Mouse (Mus musculus) forebrain, postnatal 0 days (tissue): Measurements from ENCODE around the gene Fitm1. TPM values are rescaled to one million over a fixed set of nuclear protein-coding genes. Genes with fewer than 3 reads are reported as not detected.

Experiments
- ATAC-seq: fragments of 200-750 bp; cut with Nextera tagmentation; 2 replicates; pipeline ENCODE4 v1.8.0; 2017; ENCODE audit warnings: mild to moderate bottlenecking, moderate library complexity
- DNase-seq: peaks from one replicate; pipeline ENCODE4 v3.0.0-alpha.2; 2015
- H3K27ac ChIP-seq: fragments of 300-500 bp; sonication (generic); 2 replicates; pipeline ENCODE4 v1.5.1; 2014; ENCODE audit warnings: low read depth, mild to moderate bottlenecking, antibody characterized with exemption, low read length, moderate library complexity, mixed read lengths
- H3K27me3 ChIP-seq: fragments of 300-500 bp; sonication (generic); 2 replicates; pipeline ENCODE4 v1.6.1; 2014; ENCODE audit warnings: mild to moderate bottlenecking, low read length, mixed read lengths; ENCODE audit not compliant: insufficient read depth
- H3K36me3 ChIP-seq: fragments of 300-500 bp; sonication (generic); 2 replicates; pipeline ENCODE4 v1.6.1; 2014; ENCODE audit warnings: mild to moderate bottlenecking, moderate library complexity; ENCODE audit not compliant: insufficient read depth
- H3K4me1 ChIP-seq: fragments of 300-500 bp; sonication (generic); 2 replicates; pipeline ENCODE4 v1.6.1; 2014; ENCODE audit warnings: antibody characterized with exemption; ENCODE audit not compliant: insufficient read depth
- H3K4me2 ChIP-seq: fragments of 300-500 bp; sonication (generic); 2 replicates; pipeline ENCODE4 v1.6.1; 2014; ENCODE audit warnings: low read depth, mild to moderate bottlenecking, moderate library complexity
- H3K4me3 ChIP-seq: fragments of 300-500 bp; sonication (generic); 2 replicates; pipeline ENCODE4 v1.5.1; 2014; ENCODE audit warnings: low read depth, low read length, mixed read lengths
- H3K9ac ChIP-seq: fragments of 300-500 bp; sonication (generic); 2 replicates; pipeline ENCODE4 v1.6.1; 2014; ENCODE audit warnings: mild to moderate bottlenecking
- H3K9me3 ChIP-seq: fragments of 300-500 bp; sonication (generic); 2 replicates; pipeline ENCODE4 v1.6.1; 2016; ENCODE audit warnings: low read length
- CTCF ChIP-seq: sonication (generic); IDR thresholded peaks from 2 replicates; pipeline ENCODE4 v1.5.1; 2016; ENCODE audit warnings: antibody characterized with exemption, control low read depth, low read depth
- WGBS: fragments of 180-500 bp; shearing (Covaris S2); extraction: QIAGEN DNeasy Blood & Tissue Kit; methylation state at CpG from one replicate; pipeline ENCODE4 v1.1.7; 2014; 5-methylcytosine and 5-hydroxymethylcytosine counted together
- polyA plus RNA-seq: library from polyadenylated mRNA; unstranded; fragments of >200 nt; fragmentation: Nextera tagmentation; extraction: Ambion mirVana; gene quantifications from 2 replicates; pipeline ENCODE4 v1.2.1, GENCODE M21; 2015
- total RNA-seq: library from RNA; depleted of rRNA; stranded (reverse); fragments of >200 nt; gene quantifications from 2 replicates; pipeline ENCODE4 v1.2.3, GENCODE M21; 2014

The Fitm1 gene
- total and polyA plus RNA-seq, 2 experiments from 2014 or later, result 0.22 TPM; not detected in 1

GRCm38 (mm10) chr14:55585566-55585960 is 10.1 kb downstream of the Fitm1 start:
- H3K4me3 ChIP-seq, result peak overlapping the region; percentile 48
- peak overlapping the region; percentile 68 for H3K4me2 ChIP-seq
- no peaks in the 10 kb centered on the region for H3K9me3 ChIP-seq
- H3K9ac ChIP-seq, result no peak overlapping the region
- TF ChIP-seq CTCF, result no peak
- 68% methylated on average over 6 of the region's 6 CpGs for WGBS
- peaks cover 5% of the 10 kb centered on the region; the same call in 1 of the 2 replicates for H3K4me1 ChIP-seq
- H3K27me3 ChIP-seq, result no peaks in the 10 kb centered on the region
- peaks cover 10% of the 10 kb centered on the region for H3K36me3 ChIP-seq
- no peak for DNase-seq
- no peak overlapping the region for H3K27ac ChIP-seq
- no peak for ATAC-seq

DNA sequence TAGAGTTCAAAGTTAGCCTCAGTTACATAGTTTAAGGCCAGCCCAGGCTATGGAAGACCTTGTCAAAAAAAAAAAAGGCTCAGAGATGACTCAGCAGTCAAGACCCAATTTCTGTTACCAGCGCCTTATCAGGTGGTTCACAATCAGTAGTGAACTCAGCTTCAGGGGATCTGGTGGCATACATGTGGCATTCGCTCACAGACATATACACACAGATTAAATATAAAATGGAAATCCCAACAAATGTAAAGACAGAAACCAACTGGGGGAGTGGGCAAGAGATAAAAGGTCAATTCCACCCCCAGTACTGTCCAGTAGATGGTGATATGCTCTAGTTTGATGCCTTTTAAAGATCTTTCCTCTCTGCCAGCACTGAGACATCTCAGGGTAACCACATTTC is 10.7 kb downstream of the Fitm1 start:
- H3K9me3 ChIP-seq, result no peaks in the 10 kb centered on the region
- DNase-seq, result no peak
- WGBS, result 96% methylated on average over 2 of the region's 2 CpGs
- no peak overlapping the region for H3K9ac ChIP-seq
- H3K27me3 ChIP-seq, result no peaks in the 10 kb centered on the region
- H3K4me1 ChIP-seq, result peaks cover 5% of the 10 kb centered on the region; the same call in 1 of the 2 replicates
- H3K36me3 ChIP-seq, result peaks cover 7% of the 10 kb centered on the region
- H3K27ac ChIP-seq, result no peak overlapping the region
- no peak for ATAC-seq
- no peak for TF ChIP-seq CTCF
- H3K4me3 ChIP-seq, result no peak overlapping the region
- H3K4me2 ChIP-seq, result no peak overlapping the region

- peaks cover 8% of the 10 kb centered on the region; the same call in 1 of the 2 replicates for H3K36me3 ChIP-seq
- H3K9ac ChIP-seq, result no peak overlapping the region
- ATAC-seq (no peak), DNase-seq (no peak)
- no peak overlapping the region for H3K4me3 ChIP-seq
- no peak overlapping the region for H3K27ac ChIP-seq
- H3K4me1 ChIP-seq, result peaks cover 19% of the 10 kb centered on the region
- WGBS, result 93% methylated on average over 5 of the region's 5 CpGs
- no peaks in the 10 kb centered on the region for H3K27me3 ChIP-seq
- no peak for TF ChIP-seq CTCF
- no peaks in the 10 kb centered on the region for H3K9me3 ChIP-seq
- no peak overlapping the region for H3K4me2 ChIP-seq
These were observed 13.9 kb downstream of the Fitm1 start for GRCm38 (mm10) chr14:55589271-55589670.

DNA sequence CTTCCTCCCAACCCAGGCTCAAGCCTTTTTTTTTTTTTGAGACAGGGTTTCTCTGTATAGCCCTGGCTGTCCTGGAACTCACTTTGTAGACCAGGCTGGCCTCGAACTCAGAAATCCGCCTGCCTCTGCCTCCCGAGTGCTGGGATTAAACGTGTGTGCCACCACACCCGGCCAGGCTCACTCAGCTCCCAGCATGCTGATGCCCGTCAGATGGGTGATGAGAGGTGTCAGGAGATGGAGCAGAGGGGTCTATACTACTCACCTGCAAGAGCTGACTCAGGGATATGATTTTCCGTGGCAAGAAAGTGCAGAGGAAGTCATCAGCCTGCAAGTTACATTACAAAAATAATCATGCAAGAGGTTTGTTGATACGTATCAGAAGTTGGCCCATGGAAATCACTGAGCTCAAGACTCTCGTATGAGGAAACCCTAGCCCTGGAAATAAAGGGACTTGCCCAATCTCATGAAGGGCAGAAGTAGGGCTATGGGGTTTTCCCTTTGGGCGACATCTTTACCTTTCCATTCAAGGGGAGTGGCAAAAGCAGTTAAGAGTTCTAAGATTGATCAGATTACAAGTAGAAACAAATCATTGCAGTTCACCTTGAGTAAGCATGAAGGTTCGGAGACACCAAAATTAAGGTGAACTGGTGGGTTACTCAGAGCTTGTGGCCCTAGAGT is 14.5 kb downstream of the Fitm1 start:
- ATAC-seq, result no peak
- 86% methylated on average over 11 of the region's 11 CpGs for WGBS
- no peak overlapping the region for H3K27ac ChIP-seq

DNA sequence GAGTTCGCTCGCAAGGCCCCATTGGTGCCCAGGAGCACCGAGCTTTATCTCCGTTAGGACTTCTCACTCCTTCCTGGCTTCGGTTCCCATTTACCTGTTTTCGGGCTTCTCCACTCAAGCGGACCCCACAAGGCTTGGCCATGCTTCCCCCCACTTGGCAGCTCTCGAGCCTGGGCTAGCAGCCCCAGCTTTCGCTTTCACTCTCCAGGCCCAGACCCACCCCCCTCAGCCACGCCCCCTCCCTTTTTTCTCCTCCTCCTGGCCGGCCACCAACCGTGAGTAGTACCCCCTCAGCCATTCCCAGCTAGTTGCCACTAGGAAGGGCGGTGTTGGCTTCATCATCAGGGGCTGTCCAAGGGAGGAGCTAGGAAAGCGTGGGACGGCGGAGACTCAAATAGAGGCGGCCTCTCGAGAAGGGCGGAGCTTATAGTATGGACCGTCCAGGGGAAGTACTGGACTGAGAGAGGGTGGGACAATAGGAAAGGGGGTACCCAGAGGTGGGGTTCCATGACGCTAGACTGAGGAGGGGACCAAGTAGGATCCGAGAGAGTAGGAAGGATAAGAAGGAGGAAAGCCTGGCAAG is 15.4 kb downstream of the Fitm1 start, which contains the start of gene Psme2:
Gene Psme2 (minus strand): TSS at position 366 of the 583 bp plus-strand sequence.
- peaks cover 19% of the 10 kb centered on the region for H3K4me1 ChIP-seq
- TF ChIP-seq CTCF, result no peak
- no peaks in the 10 kb centered on the region for H3K9me3 ChIP-seq
- H3K9ac ChIP-seq, result peak within 1 kb of the TSS; percentile 57
- peak within 1 kb of the TSS; percentile 80 for H3K4me3 ChIP-seq
- H3K36me3 ChIP-seq, result peaks cover 24% of the 10 kb centered on the region
- DNase-seq (peak; percentile 95), ATAC-seq (peak; percentile 92)
- H3K27me3 ChIP-seq, result no peaks in the 10 kb centered on the region
- H3K27ac ChIP-seq, result peak within 1 kb of the TSS; percentile 82
- peak within 1 kb of the TSS; percentile 95 for H3K4me2 ChIP-seq
- WGBS, result 1% methylated on average over 22 of the region's 22 CpGs

More for the DNA sequence above, 14.5 kb downstream of the Fitm1 start:
- no peaks in the 10 kb centered on the region for H3K27me3 ChIP-seq
- peaks cover 15% of the 10 kb centered on the region for H3K36me3 ChIP-seq
- peak overlapping the region; percentile 95 for H3K4me2 ChIP-seq
- peaks cover 19% of the 10 kb centered on the region for H3K4me1 ChIP-seq
- no peak for DNase-seq
- H3K9me3 ChIP-seq, result no peaks in the 10 kb centered on the region
- H3K9ac ChIP-seq, result peak overlapping the region; percentile 57
- peak overlapping the region; percentile 80 for H3K4me3 ChIP-seq
- TF ChIP-seq CTCF, result no peak

- Histone ChIP-seq H3K27me3 (no peaks in the 10 kb centered on the region), H3K4me1 (peaks cover 19% of the 10 kb centered on the region), H3K36me3 (peaks cover 30% of the 10 kb centered on the region), H3K27ac (peak within 1 kb of the TSS; percentile 82), H3K9ac (peak within 1 kb of the TSS; percentile 57), H3K4me3 (peak within 1 kb of the TSS; percentile 80), H3K4me2 (peak within 1 kb of the TSS; percentile 95), H3K9me3 (no peaks in the 10 kb centered on the region)
- 1% methylated on average over 33 of the region's 33 CpGs for WGBS
- no peak for TF ChIP-seq CTCF
- DNase-seq (peak; percentile 91), ATAC-seq (peak; percentile 93)
These were observed 16.0 kb downstream of the Fitm1 start, which contains the start of gene Rnf31 for GRCm38 (mm10) chr14:55591331-55591891. Gene Rnf31, plus strand, starts transcription at chr14:55591708.

- ATAC-seq, result no peak
- WGBS, result 7% methylated on average over 16 of the region's 16 CpGs
- no peak for TF ChIP-seq CTCF
These were observed 16.8 kb downstream of the Fitm1 start for GRCm38 (mm10) chr14:55592226-55592625.

More at GRCm38 (mm10) chr14:55592226-55592625, 16.8 kb downstream of the Fitm1 start:
- Histone ChIP-seq H3K4me2 (peak overlapping the region; percentile 95), H3K9me3 (no peaks in the 10 kb centered on the region), H3K9ac (peak overlapping the region; percentile 57), H3K27me3 (no peaks in the 10 kb centered on the region), H3K27ac (peak overlapping the region; percentile 82; the same call in 1 of the 2 replicates), H3K4me1 (peaks cover 19% of the 10 kb centered on the region), H3K4me3 (peak overlapping the region; percentile 80), H3K36me3 (peaks cover 38% of the 10 kb centered on the region)
- DNase-seq, result no peak
